Mouse (Mus musculus): Measurements from ENCODE around the gene Tmem178.

DNA sequence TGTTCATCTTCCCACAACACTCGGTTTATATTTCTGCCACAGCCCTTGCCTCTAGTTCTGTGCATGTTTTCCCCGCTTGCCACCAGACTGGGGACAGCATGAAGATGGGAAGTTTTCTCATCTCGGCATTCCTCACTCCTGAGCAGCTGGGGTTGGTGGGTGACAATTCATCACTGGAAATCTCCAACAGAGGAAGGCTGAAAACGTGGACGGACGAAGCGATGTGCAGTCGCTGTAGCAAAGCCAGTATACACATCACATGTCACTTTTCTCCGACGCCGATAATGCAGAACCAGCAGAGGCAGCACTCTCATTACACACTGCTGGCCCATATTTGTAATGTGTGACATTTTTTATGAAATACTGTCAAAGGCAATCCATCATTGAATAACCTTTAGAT lies 2.6 kb upstream of the Tmem178 start:
- TF ChIP-seq CTCF (IDR thresholded peaks at IDR 0.05; ENCODE audit: low read depth, low read length) (no peak), POLR2A (IDR thresholded peaks at IDR 0.05; ENCODE audit: borderline replicate concordance, low read depth, low read length) (no peak)

Data from bone marrow macrophage, adult 2 months (primary cell).